Mouse (Mus musculus) neural tube, embryonic 14.5 days (tissue): ENCODE measurements around the gene Gsta3. TPM values are rescaled to one million over a fixed set of nuclear protein-coding genes. Genes with fewer than 3 reads are reported as not detected.

ENCODE experiments used
- ATAC-seq: fragments of 200-750 bp; cut with Nextera tagmentation; 2 replicates; pipeline ENCODE4 v1.8.0; 2017; ENCODE audit warnings: low read depth, mild to moderate bottlenecking, moderate TSS enrichment, moderate library complexity
- H3K27ac ChIP-seq: fragments of 300-500 bp; sonication (generic); 2 replicates; pipeline ENCODE4 v1.5.1; 2014; ENCODE audit warnings: low read depth, mild to moderate bottlenecking, control low read depth, low read length, moderate library complexity, mixed read lengths
- H3K27me3 ChIP-seq: fragments of 300-500 bp; sonication (generic); 2 replicates; pipeline ENCODE4 v1.6.1; 2014; ENCODE audit warnings: low read length; ENCODE audit not compliant: control insufficient read depth, insufficient read depth
- H3K36me3 ChIP-seq: fragments of 300-500 bp; sonication (generic); 2 replicates; pipeline ENCODE4 v1.6.1; 2014; ENCODE audit warnings: low read length, mixed read lengths; ENCODE audit not compliant: control insufficient read depth, insufficient read depth
- H3K4me1 ChIP-seq: fragments of 300-500 bp; sonication (generic); 2 replicates; pipeline ENCODE4 v1.6.1; 2014; ENCODE audit warnings: low read length; ENCODE audit not compliant: control insufficient read depth, insufficient read depth
- H3K4me2 ChIP-seq: fragments of 300-500 bp; sonication (generic); 2 replicates; pipeline ENCODE4 v1.6.1; 2014; ENCODE audit warnings: mild to moderate bottlenecking, low read depth, low read length, control low read depth
- H3K4me3 ChIP-seq: fragments of 300-500 bp; sonication (generic); 2 replicates; pipeline ENCODE4 v1.5.1; 2014; ENCODE audit warnings: low read depth, low read length, control low read depth, mixed read lengths
- H3K9ac ChIP-seq: fragments of 300-500 bp; sonication (generic); replicated peaks from 2 replicates; pipeline ENCODE4 v1.6.1; 2014; ENCODE audit warnings: low read depth, mild to moderate bottlenecking, control low read depth, low read length, mixed read lengths
- H3K9me3 ChIP-seq: fragments of 300-500 bp; sonication (generic); 2 replicates; pipeline ENCODE4 v1.6.1; 2016; ENCODE audit warnings: low read length; ENCODE audit not compliant: control insufficient read depth
- WGBS: fragments of 180-500 bp; shearing (Covaris S2); extraction: QIAGEN DNeasy Blood & Tissue Kit; methylation state at CpG from one replicate; pipeline ENCODE4 v1.1.7; 2014; 5-methylcytosine and 5-hydroxymethylcytosine counted together
- polyA plus RNA-seq: library from polyadenylated mRNA; unstranded; fragments of >200 nt; fragmentation: Nextera tagmentation; extraction: Ambion mirVana; gene quantifications from 2 replicates; pipeline ENCODE4 v1.2.1, GENCODE M21; 2014

Gene Gsta3
- polyA plus RNA-seq, 1 experiment from 2014 or later: 0.37 TPM

GRCm38 (mm10) chr1:21305443-21305842, 65.1 kb downstream of the Gsta3 start:
- no peaks in the 10 kb centered on the region for H3K4me1 ChIP-seq
- no peak overlapping the region for H3K4me3 ChIP-seq
- H3K9me3 ChIP-seq: no peaks in the 10 kb centered on the region
- no peak for ATAC-seq
- 96% methylated on average over 3 of the region's 3 CpGs for WGBS
- H3K27me3 ChIP-seq: no peaks in the 10 kb centered on the region
- no peak overlapping the region for H3K4me2 ChIP-seq
- no peak overlapping the region for H3K9ac ChIP-seq
- H3K27ac ChIP-seq: no peak overlapping the region
- no peaks in the 10 kb centered on the region for H3K36me3 ChIP-seq

GRCm38 (mm10) chr1:21314336-21314735, 73.9 kb downstream of the Gsta3 start:
- Histone ChIP-seq H3K36me3 (no peaks in the 10 kb centered on the region), H3K4me2 (no peak overlapping the region), H3K4me1 (no peaks in the 10 kb centered on the region), H3K27ac (no peak overlapping the region), H3K9me3 (no peaks in the 10 kb centered on the region), H3K4me3 (no peak overlapping the region), H3K27me3 (no peaks in the 10 kb centered on the region), H3K9ac (no peak overlapping the region)
- 89% methylated on average over 2 of the region's 2 CpGs for WGBS
- ATAC-seq: no peak

Other genes starting within 250 kb of the Gsta3 start
- gene Tram2, start 161.4 kb upstream of the Gsta3 start, polyA plus RNA-seq: 2.0 and 2.6 TPM in 2 replicates
- gene Tmem14a, start 22.0 kb upstream of the Gsta3 start, polyA plus RNA-seq: 19.3 and 20.4 TPM in 2 replicates
- gene Khdc1a, start 109.1 kb downstream of the Gsta3 start, polyA plus RNA-seq: not detected in 2 replicates
- gene Khdc1c, start 127.7 kb downstream of the Gsta3 start, polyA plus RNA-seq: not detected in 2 replicates
- gene Khdc1b, start 143.0 kb downstream of the Gsta3 start, polyA plus RNA-seq: 0.17 TPM in 1 of 2 replicates, not detected in the other